Mouse (Mus musculus): Measurements from ENCODE around the gene Cdca8.
"Not testable (repeated sequence)": the region's sequence is repeated elsewhere in the genome, so short reads cannot be mapped to it uniquely, and the experiment has no call there.

DNA sequence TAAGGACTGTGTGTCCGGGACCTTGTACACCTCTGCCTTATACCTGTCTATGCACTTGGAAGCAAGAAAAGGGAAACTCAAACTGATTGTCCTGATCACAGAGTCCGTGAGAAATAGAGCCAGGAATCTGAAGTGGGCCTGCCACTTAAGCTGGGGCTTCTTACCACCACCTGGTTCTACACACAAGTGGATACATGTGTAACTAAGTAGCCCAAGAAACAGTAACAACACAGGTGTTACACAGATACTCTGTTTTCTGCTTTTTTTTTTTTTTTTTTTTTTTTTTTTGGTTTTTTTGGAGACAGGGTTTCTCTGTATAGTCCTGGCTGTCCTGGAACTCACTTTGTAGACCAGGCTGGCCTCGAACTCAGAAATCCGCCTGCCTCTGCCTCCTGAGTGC is at the start of gene Cdca8:
- TF ChIP-seq POLR2A, SMC3, HCFC1 (IDR thresholded peaks at IDR 0.05; ENCODE audit: low read depth, low read length): not testable (repeated sequence)

All from CH12.LX (cell line).